Mouse (Mus musculus) left cerebral cortex, adult 18-20 months (tissue): ENCODE measurements around the gene Wwox. TPM values are rescaled to one million over a fixed set of nuclear protein-coding genes. Genes with fewer than 3 reads are reported as not detected.

ENCODE experiments used
- DNase-seq, 2 experiments: peaks; one replicate each; pipeline ENCODE4 v3.0.0; 2021 to 2022; ENCODE audit warnings: low spot score in 2 of 2, mixed read lengths in 1 of 2
- total RNA-seq, 2 experiments: library from RNA; stranded (reverse); gene quantifications; 2 replicates each; pipeline ENCODE4 v1.2.3; 2021

Wwox gene
- total RNA-seq, 2 experiments from 2014 or later, result 17.9 to 18.2 TPM

- DNase-seq, result no peak
These were observed 567.8 kb downstream of the Wwox start for GRCm38 (mm10) chr8:115007280-115007679.

- DNase-seq, result no peak
These were observed 569.5 kb downstream of the Wwox start for GRCm38 (mm10) chr8:115008624-115009620.

DNA sequence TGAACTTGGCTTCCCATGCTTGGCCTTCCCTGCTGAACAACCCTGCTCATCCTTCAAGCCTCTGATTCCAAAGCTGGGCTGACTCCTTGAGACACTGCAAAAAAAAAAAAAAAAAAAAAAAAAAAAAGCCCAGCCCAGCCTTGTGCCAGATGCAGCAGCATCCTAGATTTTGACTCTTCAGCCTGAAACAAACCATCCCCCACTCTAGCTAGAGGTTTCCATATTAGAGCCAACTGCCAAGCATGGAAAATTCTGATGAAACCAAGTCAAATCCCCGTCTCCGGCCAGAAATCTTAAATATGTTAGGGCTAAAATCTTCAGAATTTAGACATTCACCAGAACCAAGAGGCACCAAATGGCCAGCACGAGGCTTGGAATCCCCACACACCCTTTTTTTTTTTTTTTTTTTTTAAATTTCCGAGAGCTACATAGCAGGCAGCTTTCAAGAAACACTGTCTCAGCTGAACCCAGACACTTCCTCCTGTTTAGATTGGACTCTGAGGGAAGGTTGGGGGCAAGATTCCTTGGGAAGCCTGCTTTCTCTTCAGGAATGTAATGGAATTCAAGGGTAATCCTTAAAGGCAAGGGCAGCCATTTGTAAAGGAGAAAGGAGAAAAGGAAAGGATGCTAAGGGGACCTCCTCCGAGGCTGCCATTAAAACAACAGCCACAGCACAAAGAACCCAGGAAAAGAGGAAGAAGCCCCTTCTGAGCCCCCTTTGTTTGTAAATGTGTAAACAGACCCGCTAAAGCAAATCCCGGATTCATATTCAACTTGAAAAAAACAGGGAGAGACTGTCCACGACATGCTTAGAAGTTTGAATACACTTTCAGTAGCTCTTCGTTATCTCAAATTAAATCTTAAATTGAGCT is 570.7 kb downstream of the Wwox start:
- DNase-seq, result no peak

DNA sequence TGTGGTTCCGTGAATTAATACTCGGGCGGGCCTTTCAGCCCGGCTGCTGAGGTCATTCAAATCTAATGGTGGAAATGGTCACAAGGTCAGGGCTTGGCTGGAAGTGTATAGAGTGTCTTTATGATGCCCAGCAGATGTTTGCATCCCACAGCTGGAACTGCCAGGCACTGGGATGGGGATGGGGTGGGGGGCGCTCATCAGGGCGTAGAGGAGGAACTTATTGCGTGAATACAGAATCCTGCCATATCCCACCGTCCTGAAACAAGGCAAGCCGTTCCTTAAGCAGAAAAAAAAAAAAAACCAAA is 571.3 kb downstream of the Wwox start:
- DNase-seq, result no peak

DNA sequence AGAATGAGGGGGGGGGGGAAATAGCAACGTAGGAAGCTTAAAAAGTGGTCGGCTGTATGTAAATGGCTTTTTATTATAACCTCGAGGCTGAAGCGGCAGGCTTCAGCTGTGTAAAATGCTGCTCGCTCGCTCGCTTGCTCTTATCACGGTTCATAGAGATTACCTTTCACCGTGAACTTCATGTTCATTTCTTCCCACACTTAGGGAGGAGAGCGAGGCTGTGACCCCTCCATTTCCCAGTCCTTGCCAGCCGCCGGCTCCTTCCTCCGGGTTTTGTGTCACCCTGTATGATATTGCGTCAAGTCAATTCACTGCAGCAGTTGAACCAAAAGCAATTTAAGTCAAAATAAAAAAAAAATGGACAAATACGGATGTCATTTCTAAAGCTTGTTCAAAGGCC is 580.2 kb downstream of the Wwox start:
- DNase-seq, result no peak

GRCm38 (mm10) chr8:115021731-115022130 is 582.3 kb downstream of the Wwox start:
- DNase-seq, result no peak

- DNase-seq, result no peak
These were observed 584.6 kb downstream of the Wwox start for GRCm38 (mm10) chr8:115024062-115024461.

DNA sequence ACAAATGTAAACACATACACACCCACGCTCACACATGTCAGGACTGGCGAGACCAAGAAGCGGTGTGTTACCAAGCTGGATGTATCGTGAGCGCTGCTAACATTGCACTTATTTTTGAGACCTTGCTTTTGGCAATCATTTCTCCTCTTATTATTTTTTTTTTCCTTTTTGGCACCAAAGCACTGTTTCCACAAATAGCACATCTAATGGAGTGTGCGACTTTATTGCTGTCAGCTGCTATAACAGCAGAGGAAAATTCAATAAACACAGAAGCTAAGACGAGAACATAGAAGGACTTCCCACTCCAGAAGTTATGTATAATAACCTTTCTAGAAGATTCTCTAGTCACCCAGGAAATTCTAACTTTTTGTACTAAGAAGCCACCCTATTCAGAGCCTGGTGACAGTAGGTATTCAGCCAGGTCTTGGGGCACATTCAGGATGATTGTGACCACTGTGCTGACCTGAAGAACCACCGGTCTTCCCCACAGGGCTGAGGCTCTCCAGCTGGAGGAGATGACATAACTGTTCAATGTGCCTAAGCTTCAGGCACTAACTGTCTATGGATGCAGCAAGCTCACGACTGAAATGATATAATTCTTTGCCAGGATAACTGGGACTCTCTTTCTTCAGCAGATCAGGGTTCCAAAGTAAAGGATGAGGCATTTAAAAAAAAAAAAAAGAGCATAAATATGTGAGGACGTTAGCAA is 586.1 kb downstream of the Wwox start:
- DNase-seq, result no peak

DNA sequence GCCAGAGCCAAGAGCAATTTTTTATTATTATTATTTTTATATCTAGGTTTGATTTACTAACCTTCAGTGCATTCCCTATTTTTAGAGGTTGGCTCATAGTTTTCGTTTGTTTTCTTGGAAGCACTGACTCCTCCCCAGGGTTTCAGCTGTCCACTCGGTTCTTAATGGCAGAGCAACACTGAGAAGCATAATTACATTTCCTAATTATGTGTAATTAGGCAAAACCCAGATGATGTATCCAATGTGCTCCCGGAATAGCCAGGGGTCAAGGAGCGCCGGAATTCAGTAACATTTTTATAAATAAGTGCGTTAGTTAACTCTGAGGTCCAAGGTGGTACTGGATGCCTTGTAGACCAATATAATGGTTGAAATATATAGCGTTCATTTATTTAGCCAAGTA is 586.7 kb downstream of the Wwox start:
- no peak for DNase-seq

- no peak for DNase-seq
These were observed 593.7 kb downstream of the Wwox start for GRCm38 (mm10) chr8:115033194-115033593.

GRCm38 (mm10) chr8:115036016-115036415 is 596.6 kb downstream of the Wwox start:
- no peak for DNase-seq

DNA sequence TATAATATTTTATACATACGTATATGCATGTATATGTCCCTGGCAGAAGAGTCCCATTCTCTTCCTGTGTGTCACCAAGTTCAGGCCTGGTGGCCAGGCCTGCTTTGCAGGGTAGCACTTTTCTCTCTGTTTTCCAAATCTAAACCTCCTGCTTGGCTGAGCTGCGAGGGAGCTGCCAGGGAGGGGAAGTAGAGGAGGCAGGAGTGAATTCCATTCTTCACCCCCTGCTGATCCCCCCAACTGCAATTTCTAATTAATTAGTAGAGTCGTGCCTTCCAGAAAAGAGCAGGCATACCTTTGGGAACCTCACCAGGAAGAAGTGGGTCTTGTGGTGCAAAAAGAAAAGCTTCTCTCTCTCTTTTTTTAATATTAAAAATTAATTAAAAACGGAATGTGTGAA is 599.0 kb downstream of the Wwox start:
- no peak for DNase-seq

DNA sequence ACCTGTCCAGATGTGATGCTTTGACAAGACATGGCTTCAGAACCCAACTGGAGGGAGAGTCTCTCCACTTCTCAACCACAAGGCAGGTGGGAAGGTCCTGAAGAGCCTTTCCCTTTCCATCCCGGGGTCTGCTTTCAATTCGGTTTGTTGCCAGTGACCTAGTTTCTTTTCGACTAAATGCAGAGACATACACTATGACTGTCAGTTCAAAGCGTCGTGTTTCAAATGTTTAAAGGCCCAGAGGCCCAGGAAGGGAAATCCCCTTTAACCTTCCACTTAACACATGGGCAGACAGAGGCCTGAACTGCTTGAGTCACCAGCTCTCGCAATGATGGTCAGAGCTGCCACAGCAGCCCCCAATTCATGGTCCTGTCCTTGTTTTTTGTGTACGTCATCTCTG is 606.3 kb downstream of the Wwox start:
- no peak for DNase-seq

- no peak for DNase-seq
These were observed 607.0 kb downstream of the Wwox start for GRCm38 (mm10) chr8:115046496-115046895.

DNA sequence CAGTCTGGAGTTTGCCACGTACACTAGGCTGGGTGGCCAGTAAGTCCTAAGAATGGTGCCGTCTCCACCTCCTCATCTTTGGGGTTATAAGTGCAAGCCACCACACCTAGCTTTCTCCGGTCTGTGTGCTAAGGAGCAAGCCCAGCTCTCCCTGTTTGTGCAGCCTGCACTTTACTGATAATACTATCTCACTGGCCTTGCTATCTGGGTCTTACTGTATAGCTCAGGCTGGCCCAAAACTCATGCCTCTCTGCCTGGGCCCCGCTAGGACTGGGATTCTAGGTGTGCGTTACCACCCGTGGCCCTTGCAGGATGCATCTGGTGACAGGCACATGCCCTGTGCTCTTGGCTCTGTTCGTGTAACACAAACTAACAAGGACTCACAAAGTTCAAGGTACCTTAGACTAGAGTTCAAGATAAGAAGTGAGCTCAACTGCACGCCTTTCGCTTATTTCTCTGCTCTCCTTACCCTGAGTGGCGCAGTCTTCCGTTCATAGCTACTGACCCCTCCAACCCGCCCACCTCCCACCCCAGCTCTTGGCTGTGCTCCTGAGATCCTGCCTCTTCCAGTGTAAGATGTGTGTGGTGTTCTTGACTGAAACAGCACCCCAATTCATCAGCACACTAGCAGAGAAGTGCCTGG is 618.9 kb downstream of the Wwox start:
- DNase-seq, result no peak

DNA sequence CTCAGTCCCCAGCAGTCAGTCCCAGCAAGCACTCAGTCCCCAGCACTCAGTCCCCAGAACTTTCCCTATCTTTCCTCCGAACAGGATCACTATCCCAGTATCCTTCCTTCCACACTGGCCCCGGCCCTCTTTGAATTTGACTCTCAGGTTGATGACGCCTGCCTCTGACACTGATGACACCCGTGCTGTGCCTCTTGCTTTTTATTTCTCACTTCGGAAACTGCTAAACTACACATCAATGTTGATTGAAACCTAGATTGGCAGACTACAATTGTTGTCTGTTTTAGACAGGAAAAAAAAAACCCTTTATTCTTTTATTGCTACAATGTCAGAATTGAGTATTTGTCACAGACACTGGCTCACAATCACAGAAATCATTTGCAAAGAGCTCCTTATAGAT is 624.2 kb downstream of the Wwox start:
- no peak for DNase-seq

DNA sequence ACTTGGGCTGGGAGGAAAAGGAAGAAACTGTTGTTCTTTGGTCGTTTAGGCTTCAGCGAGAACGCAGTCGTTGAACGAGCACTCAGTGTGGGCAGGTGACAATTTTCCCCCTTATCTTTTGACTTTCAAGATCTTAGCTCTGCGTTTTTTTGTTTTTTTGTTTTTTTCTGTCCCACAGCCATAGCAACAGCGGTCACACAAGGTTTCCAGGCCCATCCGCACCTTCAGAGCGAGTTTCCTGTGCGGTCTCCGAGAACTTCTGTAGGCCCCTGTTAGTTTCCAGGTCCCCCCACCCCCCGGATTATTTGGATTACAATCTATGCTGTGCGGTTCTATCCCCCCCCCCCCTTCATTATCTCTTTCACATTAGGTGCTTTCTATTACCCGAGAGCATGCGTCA is 625.2 kb downstream of the Wwox start:
- DNase-seq, result no peak

- no peak for DNase-seq
These were observed 625.9 kb downstream of the Wwox start for GRCm38 (mm10) chr8:115065386-115065785.

GRCm38 (mm10) chr8:115066550-115067058 is 627.1 kb downstream of the Wwox start:
- DNase-seq, result no peak

- DNase-seq, result no peak
These were observed 629.3 kb downstream of the Wwox start for GRCm38 (mm10) chr8:115068723-115069122.

DNA sequence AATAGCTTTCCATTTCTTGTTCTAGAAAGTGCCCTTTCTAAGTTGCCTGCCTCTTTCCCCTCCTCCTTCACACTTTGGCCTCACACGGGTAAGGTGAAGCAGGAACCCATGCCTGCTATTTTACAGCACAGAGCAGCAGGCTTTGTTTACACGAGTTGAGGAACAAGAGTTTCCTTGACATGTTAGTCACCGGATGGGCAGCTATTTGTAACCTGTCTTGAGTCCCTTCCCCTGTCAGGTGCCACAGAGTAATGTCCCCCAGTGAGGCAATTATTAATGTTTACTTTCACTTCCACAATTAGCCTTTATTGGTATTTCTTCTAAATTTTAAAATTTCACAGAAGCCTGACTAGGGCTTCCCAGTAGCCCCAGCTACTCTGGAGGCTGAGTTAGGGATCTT is 630.8 kb downstream of the Wwox start:
- no peak for DNase-seq
